Mouse (Mus musculus) small intestine, adult 2 months (tissue): ENCODE measurements around the gene Zgrf1.

ENCODE experiments used
- CTCF ChIP-seq: fragments of 200-500 bp; IDR thresholded peaks from 2 replicates; pipeline ENCODE4 v1.5.1; 2012; ENCODE audit warnings: low read depth, mild to moderate bottlenecking, control low read depth, inconsistent platforms, low read length, moderate library complexity, mixed read lengths; ENCODE audit not compliant: insufficient replicate concordance, insufficient read length; ENCODE audit errors: extremely low read depth
- POLR2A ChIP-seq: fragments of 200-500 bp; IDR thresholded peaks from 2 replicates; pipeline ENCODE4 v1.6.1; 2012; ENCODE audit warnings: low read depth, mild to moderate bottlenecking, control low read depth, inconsistent platforms, low read length, moderate library complexity

- TF ChIP-seq POLR2A, result no peak
- TF ChIP-seq CTCF, result no peak
These were observed 98.7 kb downstream of the Zgrf1 start for GRCm38 (mm10) chr3:127651742-127652653.
